Mouse (Mus musculus): ENCODE data around the gene Col4a4.

The Col4a4 gene

GRCm38 (mm10) chr1:82476256-82476655 is 110.4 kb downstream of the Col4a4 start:
- in situ Hi-C loops (cut with MboI, MseI): no loop called here

- in situ Hi-C loops (cut with MboI, MseI): no loop called here
Observed at GRCm38 (mm10) chr1:82475821-82476220, 110.8 kb downstream of the Col4a4 start.

GRCm38 (mm10) chr1:82475254-82475653 is 111.4 kb downstream of the Col4a4 start:
- in situ Hi-C loops (cut with MboI, MseI): no loop called here

DNA sequence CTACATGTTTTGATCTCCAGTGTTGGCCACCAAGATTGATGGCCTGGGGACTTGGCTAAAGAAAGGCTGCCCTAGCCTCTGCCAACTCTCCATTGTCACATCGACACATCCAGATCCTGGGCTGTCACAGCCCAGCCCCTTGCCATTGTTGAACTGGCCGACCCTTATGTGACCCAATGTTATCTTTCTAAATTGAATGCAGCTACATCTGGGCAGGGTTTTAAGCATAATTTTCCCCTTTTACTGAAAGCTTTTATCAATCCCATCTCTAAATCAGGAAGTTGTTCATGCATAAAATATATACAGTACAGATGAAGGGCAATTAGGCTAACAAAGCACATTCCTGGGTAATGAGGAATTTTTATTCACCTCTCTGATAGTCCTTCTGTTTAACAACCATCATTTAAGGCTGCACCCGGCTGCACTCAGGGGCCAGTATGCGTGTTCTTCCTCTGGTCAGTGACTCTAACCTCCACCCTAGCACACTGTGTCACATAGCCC is 112.1 kb downstream of the Col4a4 start:
- in situ Hi-C loops (cut with MboI, MseI): no loop called here

GRCm38 (mm10) chr1:82473467-82473866 is 113.2 kb downstream of the Col4a4 start:
- in situ Hi-C loops (cut with MboI, MseI): no loop called here

DNA sequence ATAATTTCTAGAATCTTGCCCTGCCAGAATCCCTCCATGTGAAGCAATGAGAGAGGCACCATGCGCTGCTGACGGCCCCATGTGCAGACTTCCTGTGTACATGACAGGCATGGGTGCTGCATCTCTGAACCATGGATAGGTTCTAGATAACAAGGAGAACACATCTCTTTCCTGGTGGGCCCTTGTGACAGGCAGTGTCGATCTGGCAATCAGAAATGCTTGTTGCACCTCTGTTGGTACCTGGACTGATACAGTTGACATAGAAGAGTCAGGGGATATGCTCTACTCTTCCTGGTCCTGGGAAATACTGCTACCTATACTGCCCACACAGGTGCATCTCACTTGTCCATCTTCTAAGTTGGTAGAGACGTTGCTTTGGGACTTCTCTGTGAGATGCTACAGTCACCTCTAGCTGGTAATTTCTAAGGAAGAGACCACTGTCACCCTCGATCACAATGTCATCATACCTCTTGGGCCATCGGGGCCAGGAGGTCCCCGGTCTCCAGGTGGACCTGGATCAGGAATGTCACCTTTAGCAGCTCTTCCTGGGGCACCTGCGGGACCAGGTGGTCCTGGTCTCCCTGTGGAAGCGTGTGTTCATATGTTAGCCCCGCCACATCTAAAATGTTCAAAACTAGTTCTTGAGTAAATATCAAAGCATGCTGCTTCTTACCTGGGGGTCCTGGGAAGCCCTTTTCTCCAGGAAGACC is 116.0 kb downstream of the Col4a4 start:
- in situ Hi-C loops (cut with MboI, MseI): no loop called here

DNA sequence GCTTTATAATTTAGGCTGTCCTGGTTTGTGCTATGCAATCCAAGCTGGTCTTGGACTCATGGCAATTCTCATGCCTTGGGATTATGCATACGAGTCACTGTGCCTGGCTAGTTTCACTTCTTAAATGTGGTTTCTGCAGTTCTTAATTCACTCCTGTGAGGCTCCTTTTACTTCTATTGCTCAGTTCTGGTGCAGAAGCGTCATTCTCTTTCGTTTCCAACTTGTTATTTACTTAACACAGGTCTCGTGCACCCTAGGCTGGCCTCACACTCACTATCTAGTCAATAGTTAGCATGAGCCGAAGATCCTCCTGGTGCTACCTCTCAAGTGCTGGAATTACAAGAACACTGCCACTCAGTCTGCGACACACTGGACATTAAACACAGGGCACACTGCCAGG is 117.8 kb downstream of the Col4a4 start:
- in situ Hi-C loops (cut with MboI, MseI): no loop called here

- in situ Hi-C loops (cut with MboI, MseI): no loop called here
Observed at GRCm38 (mm10) chr1:82465321-82465853, 121.3 kb downstream of the Col4a4 start.

- in situ Hi-C loops (cut with MboI, MseI): no loop called here
Observed at GRCm38 (mm10) chr1:82461041-82461440, 125.6 kb downstream of the Col4a4 start.

DNA sequence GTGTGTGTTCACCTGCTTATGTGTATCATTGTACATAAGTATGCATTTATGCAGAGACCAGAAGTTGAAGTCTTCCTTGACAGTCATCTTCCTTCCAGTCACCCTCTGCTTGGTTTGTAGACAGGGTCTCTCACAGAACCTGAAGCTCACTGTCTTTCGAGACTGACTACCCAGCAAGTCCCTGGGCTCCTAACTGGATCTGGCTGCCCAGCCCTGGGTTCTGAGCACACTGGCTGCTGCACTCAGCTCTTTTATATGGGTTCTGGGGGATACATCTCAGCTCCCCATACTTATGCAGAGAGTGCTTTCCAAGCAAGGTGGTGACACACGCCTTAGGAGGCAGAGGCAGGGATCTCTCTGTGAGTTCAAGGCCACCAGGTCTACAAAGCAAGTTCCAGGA is 126.7 kb downstream of the Col4a4 start:
- in situ Hi-C loops (cut with MboI, MseI): no loop called here

DNA sequence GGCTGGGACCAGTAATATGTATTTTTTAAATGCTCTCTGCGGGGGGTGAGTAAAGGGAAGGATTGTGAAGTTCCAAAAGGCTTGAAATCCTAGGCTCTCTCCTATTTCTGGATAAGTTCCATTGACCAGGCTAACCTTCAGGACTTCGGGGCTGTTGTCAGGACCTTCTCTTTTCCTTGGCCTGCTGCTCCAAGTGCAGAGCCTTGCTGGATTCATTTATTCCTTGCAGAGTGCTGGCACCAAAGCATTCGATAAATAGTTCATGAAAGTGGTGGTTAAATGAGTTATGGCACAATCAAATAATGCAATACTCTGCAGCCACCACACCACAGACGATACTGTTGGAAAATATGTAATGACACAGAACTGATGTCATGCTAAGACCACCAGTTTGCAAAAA is 127.3 kb downstream of the Col4a4 start:
- in situ Hi-C loops (cut with MboI, MseI): no loop called here

GRCm38 (mm10) chr1:82454031-82454430 is 132.6 kb downstream of the Col4a4 start:
- in situ Hi-C loops (cut with MboI, MseI): no loop called here

- in situ Hi-C loops (cut with MboI, MseI): no loop called here
Observed at GRCm38 (mm10) chr1:82451927-82452651, 134.6 kb downstream of the Col4a4 start.

GRCm38 (mm10) chr1:82449851-82450250 is 136.8 kb downstream of the Col4a4 start:
- in situ Hi-C loops (cut with MboI, MseI): loop anchor here (25.0 kb wide), 1 partner anchor 1138 kb away; no protein-coding TSS in a partner anchor

DNA sequence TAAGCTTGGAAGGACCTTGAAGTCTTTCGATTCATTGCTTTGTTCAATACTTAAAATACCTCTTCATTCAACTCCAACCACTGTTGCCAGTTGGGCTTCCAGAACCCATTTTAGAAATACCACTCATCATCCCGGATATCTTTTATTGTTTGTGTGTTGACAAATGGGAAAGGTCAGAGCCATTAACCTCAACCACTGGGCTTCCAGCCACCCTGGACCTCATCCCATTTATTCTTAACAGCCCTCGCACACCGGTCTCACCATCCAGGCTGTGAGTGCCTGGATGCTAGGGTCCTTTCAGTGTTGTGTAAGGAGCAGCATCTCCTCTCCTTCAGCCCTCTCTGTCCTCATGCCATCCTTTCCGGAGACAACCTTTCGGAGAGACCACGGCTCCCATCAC is 140.6 kb downstream of the Col4a4 start:
- in situ Hi-C loops (cut with MboI, MseI): loop anchor here (25.0 kb wide), 1 partner anchor 1134 kb away; no protein-coding TSS in a partner anchor

DNA sequence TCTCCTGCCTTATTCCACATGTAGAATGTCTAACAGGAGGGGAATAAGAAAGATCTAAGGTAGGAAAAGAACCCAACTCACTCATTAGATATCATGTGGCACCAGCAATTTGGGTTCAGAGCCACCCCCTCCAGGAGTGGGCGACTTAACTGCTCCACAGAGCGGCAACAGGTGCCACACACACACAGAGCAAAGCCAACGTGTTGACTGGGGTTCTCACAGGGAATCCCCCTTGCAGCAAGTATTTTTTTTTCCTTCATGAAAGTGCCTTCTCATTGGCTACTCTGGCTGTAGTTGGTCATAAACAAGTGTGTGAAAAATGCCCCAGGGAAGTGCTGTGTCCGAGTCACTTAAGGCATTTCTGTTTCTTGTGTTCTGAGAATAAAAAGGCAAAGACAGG is 143.1 kb downstream of the Col4a4 start:
- in situ Hi-C loops (cut with MboI, MseI): loop anchor here (25.0 kb wide), 1 partner anchor 1131 kb away; no protein-coding TSS in a partner anchor

DNA sequence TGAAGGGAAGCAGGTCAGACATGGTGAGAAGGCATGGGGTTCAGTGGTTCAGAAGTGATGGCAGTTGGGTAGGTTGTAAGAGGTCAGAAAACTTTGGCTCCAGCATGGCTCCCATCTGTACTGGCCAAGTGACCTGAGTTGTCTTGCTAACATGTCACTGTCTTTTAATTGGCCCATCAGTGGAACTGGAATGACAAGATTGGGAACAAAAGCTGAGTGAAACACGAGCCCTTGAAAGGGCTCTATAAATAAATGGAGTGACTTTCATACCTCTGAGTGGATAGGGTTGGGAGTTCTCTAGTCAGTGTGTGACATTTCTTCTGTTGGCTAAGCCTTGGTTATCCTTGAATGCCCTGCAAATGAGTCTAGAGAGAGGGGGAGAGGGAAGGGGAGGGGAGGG is 146.5 kb downstream of the Col4a4 start:
- in situ Hi-C loops (cut with MboI, MseI): loop anchor here (25.0 kb wide), 1 partner anchor 1128 kb away; no protein-coding TSS in a partner anchor

GRCm38 (mm10) chr1:82437273-82437672 is 149.4 kb downstream of the Col4a4 start:
- in situ Hi-C loops (cut with MboI, MseI): loop anchor here (25.0 kb wide), 1 partner anchor 1125 kb away; no protein-coding TSS in a partner anchor

GRCm38 (mm10) chr1:82433649-82434005 is 153.0 kb downstream of the Col4a4 start:
- in situ Hi-C loops (cut with MboI, MseI): loop anchor here (25.0 kb wide), 1 partner anchor 1121 kb away; no protein-coding TSS in a partner anchor

DNA sequence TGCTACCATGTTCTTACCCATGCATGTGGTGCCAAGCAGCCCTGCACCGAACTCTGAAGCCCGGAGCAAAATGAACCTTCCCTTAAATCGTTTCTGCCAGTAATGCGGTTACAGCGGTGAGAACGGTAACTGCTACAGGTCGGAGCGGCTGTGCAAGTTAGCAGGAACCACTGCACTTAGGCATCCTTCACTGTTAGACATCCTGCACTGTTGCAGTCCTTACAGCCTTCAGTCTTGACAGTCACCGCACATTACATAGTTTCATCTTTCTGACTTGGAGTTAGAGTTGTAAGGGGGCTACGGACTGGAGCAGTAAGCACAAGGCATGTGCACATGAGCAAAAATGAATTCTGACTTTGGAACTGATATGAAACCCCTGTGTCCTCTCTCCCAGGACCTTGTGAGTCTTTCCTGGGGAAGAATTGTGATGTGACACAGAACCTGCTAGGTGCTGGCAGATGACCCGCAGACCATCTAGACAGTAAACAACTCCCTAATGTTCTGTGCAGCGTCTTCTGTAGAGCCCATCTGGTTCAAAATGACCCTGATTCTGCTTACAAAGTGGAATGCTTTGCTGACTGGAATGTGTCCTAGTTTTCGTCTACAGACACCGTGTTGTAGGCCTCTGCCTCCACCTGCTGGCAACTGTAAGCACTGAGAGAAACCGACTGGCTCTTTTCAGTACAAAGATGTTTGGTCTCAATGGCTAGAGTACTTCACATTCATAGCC is 153.6 kb downstream of the Col4a4 start:
- in situ Hi-C loops (cut with MboI, MseI): loop anchor here (25.0 kb wide), 1 partner anchor 1121 kb away; no protein-coding TSS in a partner anchor

- in situ Hi-C loops (cut with MboI, MseI): loop anchor here (25.0 kb wide), 1 partner anchor 1117 kb away; no protein-coding TSS in a partner anchor
Observed at GRCm38 (mm10) chr1:82429061-82429460, 157.6 kb downstream of the Col4a4 start.
